Mouse (Mus musculus) forebrain, embryonic 15.5 days (tissue): Measurements from ENCODE around the gene Pde4d. TPM values are rescaled to one million over a fixed set of nuclear protein-coding genes. Genes with fewer than 3 reads are reported as not detected.

Experiments
- ATAC-seq: fragments of 200-750 bp; cut with Nextera tagmentation; replicated peaks from 2 replicates; pipeline ENCODE4 v1.8.0; 2017; ENCODE audit warnings: mild to moderate bottlenecking, moderate TSS enrichment, moderate library complexity
- H3K27ac ChIP-seq: fragments of 300-500 bp; sonication (generic); replicated peaks from 2 replicates; pipeline ENCODE4 v1.5.1; 2015; ENCODE audit warnings: mild to moderate bottlenecking, inconsistent platforms
- H3K27me3 ChIP-seq: fragments of 300-500 bp; sonication (generic); 2 replicates; pipeline ENCODE4 v1.6.1; 2015; ENCODE audit warnings: inconsistent platforms
- H3K36me3 ChIP-seq: fragments of 300-500 bp; sonication (generic); 2 replicates; pipeline ENCODE4 v1.6.1; 2015; ENCODE audit warnings: mild to moderate bottlenecking, inconsistent platforms
- H3K4me1 ChIP-seq: fragments of 300-500 bp; sonication (generic); 2 replicates; pipeline ENCODE4 v1.6.1; 2015; ENCODE audit warnings: inconsistent platforms
- H3K4me2 ChIP-seq: fragments of 300-500 bp; sonication (generic); replicated peaks from 2 replicates; pipeline ENCODE4 v1.6.1; 2015; ENCODE audit warnings: mild to moderate bottlenecking, inconsistent platforms
- H3K4me3 ChIP-seq: fragments of 300-500 bp; sonication (generic); 2 replicates; pipeline ENCODE4 v1.5.1; 2015; ENCODE audit warnings: mild to moderate bottlenecking, inconsistent platforms
- H3K9ac ChIP-seq: fragments of 300-500 bp; sonication (generic); replicated peaks from 2 replicates; pipeline ENCODE4 v1.6.1; 2015; ENCODE audit warnings: mild to moderate bottlenecking, inconsistent platforms
- H3K9me3 ChIP-seq: fragments of 300-500 bp; sonication (generic); 2 replicates; pipeline ENCODE4 v1.6.1; 2016; ENCODE audit warnings: inconsistent platforms
- WGBS: fragments of 180-500 bp; shearing (Covaris S2); methylation state at CpG from one replicate; pipeline ENCODE4 v1.1.7; 2015; ENCODE audit warnings: mixed read lengths; 5-methylcytosine and 5-hydroxymethylcytosine counted together
- polyA plus RNA-seq: library from polyadenylated mRNA; unstranded; fragments of >200 nt; fragmentation: Nextera tagmentation; extraction: Ambion mirVana; gene quantifications from 2 replicates; pipeline ENCODE4 v1.2.1, GENCODE M21; 2015

Gene Pde4d
- polyA plus RNA-seq, 1 experiment from 2014 or later = 16.3 TPM

GRCm38 (mm10) chr13:109228967-109229617 is 779.3 kb downstream of the Pde4d start:
- Histone ChIP-seq H3K9me3 (no peaks in the 10 kb centered on the region), H3K4me2 (0 out of 2 replicates have a peak overlapping the region, but pooled peaks have one; percentile 3), H3K27ac (no peak overlapping the region), H3K4me3 (no peak overlapping the region), H3K36me3 (no peaks in the 10 kb centered on the region), H3K27me3 (no peaks in the 10 kb centered on the region), H3K9ac (no peak overlapping the region), H3K4me1 (peaks cover 9% of the 10 kb centered on the region)
- 32% methylated on average over 8 of the region's 8 CpGs for WGBS
- peak; percentile 84 for ATAC-seq

GRCm38 (mm10) chr13:109229618-109230334 is 780.0 kb downstream of the Pde4d start:
- H3K27ac ChIP-seq = no peak overlapping the region
- ATAC-seq = peak; percentile 42; the same call in 1 of the 2 replicates
- H3K27me3 ChIP-seq = no peaks in the 10 kb centered on the region
- 0 out of 2 replicates have a peak overlapping the region, but pooled peaks have one; percentile 3 for H3K4me2 ChIP-seq
- H3K4me1 ChIP-seq = peaks cover 15% of the 10 kb centered on the region
- no peak overlapping the region for H3K9ac ChIP-seq
- H3K36me3 ChIP-seq = no peaks in the 10 kb centered on the region
- H3K9me3 ChIP-seq = no peaks in the 10 kb centered on the region
- 70% methylated on average over 17 of the region's 17 CpGs for WGBS
- no peak overlapping the region for H3K4me3 ChIP-seq

- H3K9ac ChIP-seq = no peak overlapping the region
- H3K4me2 ChIP-seq = no peak overlapping the region
- H3K4me3 ChIP-seq = no peak overlapping the region
- H3K4me1 ChIP-seq = peaks cover 15% of the 10 kb centered on the region
- no peak for ATAC-seq
- no peaks in the 10 kb centered on the region for H3K27me3 ChIP-seq
- WGBS = 62% methylated on average over 13 of the region's 13 CpGs
- H3K27ac ChIP-seq = no peak overlapping the region
- H3K36me3 ChIP-seq = no peaks in the 10 kb centered on the region
- H3K9me3 ChIP-seq = no peaks in the 10 kb centered on the region
Measured at GRCm38 (mm10) chr13:109230335-109230987, 780.7 kb downstream of the Pde4d start.

GRCm38 (mm10) chr13:109231848-109232460 is 782.2 kb downstream of the Pde4d start:
- no peaks in the 10 kb centered on the region for H3K27me3 ChIP-seq
- no peak overlapping the region for H3K4me3 ChIP-seq
- no peak overlapping the region for H3K4me2 ChIP-seq
- H3K27ac ChIP-seq = no peak overlapping the region
- H3K4me1 ChIP-seq = peaks cover 15% of the 10 kb centered on the region
- H3K9me3 ChIP-seq = no peaks in the 10 kb centered on the region
- WGBS = 90% methylated on average over 18 of the region's 18 CpGs
- no peak for ATAC-seq
- no peaks in the 10 kb centered on the region for H3K36me3 ChIP-seq
- no peak overlapping the region for H3K9ac ChIP-seq

- ATAC-seq = no peak
- 71% methylated on average over 5 of the region's 5 CpGs for WGBS
Measured at GRCm38 (mm10) chr13:109232531-109232930, 782.8 kb downstream of the Pde4d start.

GRCm38 (mm10) chr13:109233911-109234613 is 784.3 kb downstream of the Pde4d start:
- Histone ChIP-seq H3K9me3 (no peaks in the 10 kb centered on the region), H3K4me2 (no peak overlapping the region), H3K27ac (peak overlapping the region; percentile 54), H3K9ac (no peak overlapping the region), H3K4me3 (no peak overlapping the region), H3K27me3 (no peaks in the 10 kb centered on the region), H3K36me3 (no peaks in the 10 kb centered on the region), H3K4me1 (peaks cover 15% of the 10 kb centered on the region)
- ATAC-seq = peak; percentile 31; the same call in 1 of the 2 replicates
- WGBS = 47% methylated on average over 5 of the region's 5 CpGs

More at GRCm38 (mm10) chr13:109232531-109232930, 782.8 kb downstream of the Pde4d start:
- H3K27ac ChIP-seq = no peak overlapping the region
- H3K27me3 ChIP-seq = no peaks in the 10 kb centered on the region
- no peaks in the 10 kb centered on the region for H3K36me3 ChIP-seq
- peaks cover 15% of the 10 kb centered on the region for H3K4me1 ChIP-seq
- H3K9ac ChIP-seq = no peak overlapping the region
- no peak overlapping the region for H3K4me3 ChIP-seq
- no peak overlapping the region for H3K4me2 ChIP-seq
- H3K9me3 ChIP-seq = no peaks in the 10 kb centered on the region

GRCm38 (mm10) chr13:109236047-109236446 is 786.3 kb downstream of the Pde4d start:
- Histone ChIP-seq H3K9me3 (no peaks in the 10 kb centered on the region), H3K36me3 (no peaks in the 10 kb centered on the region), H3K4me2 (no peak overlapping the region), H3K9ac (no peak overlapping the region), H3K4me1 (peaks cover 11% of the 10 kb centered on the region), H3K27ac (no peak overlapping the region), H3K27me3 (no peaks in the 10 kb centered on the region), H3K4me3 (no peak overlapping the region)
- no peak for ATAC-seq
- 68% methylated on average over 4 of the region's 4 CpGs for WGBS

GRCm38 (mm10) chr13:109238670-109239069 is 788.9 kb downstream of the Pde4d start:
- 71% methylated on average over 4 of the region's 4 CpGs for WGBS
- Histone ChIP-seq H3K4me3 (no peak overlapping the region), H3K4me2 (no peak overlapping the region), H3K27me3 (no peaks in the 10 kb centered on the region), H3K36me3 (no peaks in the 10 kb centered on the region), H3K9me3 (no peaks in the 10 kb centered on the region), H3K4me1 (peaks cover 12% of the 10 kb centered on the region), H3K27ac (no peak overlapping the region), H3K9ac (no peak overlapping the region)
- no peak for ATAC-seq

GRCm38 (mm10) chr13:109239296-109239695 is 789.5 kb downstream of the Pde4d start:
- Histone ChIP-seq H3K4me3 (no peak overlapping the region), H3K4me2 (no peak overlapping the region), H3K9ac (no peak overlapping the region), H3K4me1 (peaks cover 9% of the 10 kb centered on the region), H3K27me3 (no peaks in the 10 kb centered on the region), H3K9me3 (no peaks in the 10 kb centered on the region), H3K27ac (no peak overlapping the region), H3K36me3 (no peaks in the 10 kb centered on the region)
- ATAC-seq = no peak
- 66% methylated on average over 11 of the region's 11 CpGs for WGBS

- H3K4me2 ChIP-seq = no peak overlapping the region
Measured at GRCm38 (mm10) chr13:109242456-109243050, 792.8 kb downstream of the Pde4d start.

GRCm38 (mm10) chr13:109243160-109243559 is 793.4 kb downstream of the Pde4d start:
- H3K4me1 ChIP-seq = peaks cover 4% of the 10 kb centered on the region; the same call in 1 of the 2 replicates
- no peak overlapping the region for H3K4me3 ChIP-seq
- H3K9ac ChIP-seq = no peak overlapping the region
- H3K27ac ChIP-seq = no peak overlapping the region
- H3K36me3 ChIP-seq = no peaks in the 10 kb centered on the region
- H3K9me3 ChIP-seq = no peaks in the 10 kb centered on the region
- H3K27me3 ChIP-seq = no peaks in the 10 kb centered on the region
- WGBS = 25% methylated on average over 3 of the region's 3 CpGs
- peak; percentile 73 for ATAC-seq
- no peak overlapping the region for H3K4me2 ChIP-seq

More at GRCm38 (mm10) chr13:109242456-109243050, 792.8 kb downstream of the Pde4d start:
- Histone ChIP-seq H3K27ac (no peak overlapping the region), H3K9ac (no peak overlapping the region), H3K36me3 (no peaks in the 10 kb centered on the region), H3K4me1 (peaks cover 4% of the 10 kb centered on the region; the same call in 1 of the 2 replicates), H3K4me3 (no peak overlapping the region), H3K27me3 (no peaks in the 10 kb centered on the region), H3K9me3 (no peaks in the 10 kb centered on the region)
- 29% methylated on average over 9 of the region's 9 CpGs for WGBS
- 0 out of 2 replicates have a peak, but pooled peaks have one; percentile 21 for ATAC-seq
